Mouse (Mus musculus): ENCODE data around the gene Mesd. TPM values are rescaled to one million over a fixed set of nuclear protein-coding genes. Genes with fewer than 3 reads are reported as not detected.

Gene Mesd
- polyA plus RNA-seq, 1 experiment: not detected

- WGBS: 62% methylated on average over 5 of the region's 5 CpGs
- Histone ChIP-seq H3K4me3 (ENCODE audit: insufficient read depth, low read depth, low read length) (no peak overlapping the region), H3K27ac (ENCODE audit: insufficient read depth, low read depth, low read length) (no peak overlapping the region), H3K4me1 (ENCODE audit: control insufficient read depth, insufficient read depth, low read length) (no peaks in the 10 kb centered on the region)
- TF ChIP-seq POLR2A (IDR thresholded peaks at IDR 0.05; ENCODE audit: insufficient read depth, low read depth, low read length) (no peak), CTCF (IDR thresholded peaks at IDR 0.05; ENCODE audit: insufficient read depth, low read depth, low read length) (no peak)
These were observed 14.3 kb upstream of the Mesd start for GRCm38 (mm10) chr7:83869839-83870543.

- WGBS: 84% methylated on average over 3 of the region's 3 CpGs
- Histone ChIP-seq H3K27ac (ENCODE audit: insufficient read depth, low read depth, low read length) (no peak overlapping the region), H3K4me3 (ENCODE audit: insufficient read depth, low read depth, low read length) (no peak overlapping the region), H3K4me1 (ENCODE audit: control insufficient read depth, insufficient read depth, low read length) (peaks cover 1% of the 10 kb centered on the region)
- no peak for TF ChIP-seq POLR2A (IDR thresholded peaks at IDR 0.05; ENCODE audit: insufficient read depth, low read depth, low read length)
- TF ChIP-seq CTCF (IDR thresholded peaks at IDR 0.05; ENCODE audit: insufficient read depth, low read depth, low read length): no peak
These were observed 7.2 kb upstream of the Mesd start for GRCm38 (mm10) chr7:83877088-83877487.

GRCm38 (mm10) chr7:83878676-83879448, 5.4 kb upstream of the Mesd start:
- 19% methylated on average over 5 of the region's 5 CpGs for WGBS
- Histone ChIP-seq H3K4me1 (ENCODE audit: control insufficient read depth, insufficient read depth, low read length) (peaks cover 9% of the 10 kb centered on the region), H3K4me3 (ENCODE audit: insufficient read depth, low read depth, low read length) (no peak overlapping the region), H3K27ac (ENCODE audit: insufficient read depth, low read depth, low read length) (peak overlapping the region; percentile 42; the same call in 1 of the 2 replicates)
- TF ChIP-seq CTCF (IDR thresholded peaks at IDR 0.05; ENCODE audit: insufficient read depth, low read depth, low read length): no peak
- TF ChIP-seq POLR2A (IDR thresholded peaks at IDR 0.05; ENCODE audit: insufficient read depth, low read depth, low read length): no peak

GRCm38 (mm10) chr7:83882150-83882632, 2.1 kb upstream of the Mesd start:
- WGBS: 91% methylated on average over 35 of the region's 35 CpGs
- TF ChIP-seq CTCF (IDR thresholded peaks at IDR 0.05; ENCODE audit: insufficient read depth, low read depth, low read length) (no peak), POLR2A (IDR thresholded peaks at IDR 0.05; ENCODE audit: insufficient read depth, low read depth, low read length) (no peak)
- Histone ChIP-seq H3K4me1 (ENCODE audit: control insufficient read depth, insufficient read depth, low read length) (peaks cover 9% of the 10 kb centered on the region), H3K4me3 (ENCODE audit: insufficient read depth, low read depth, low read length) (peak overlapping the region; percentile 74), H3K27ac (ENCODE audit: insufficient read depth, low read depth, low read length) (no peak overlapping the region)

GRCm38 (mm10) chr7:83882633-83883275, 1.5 kb upstream of the Mesd start:
- WGBS: 24% methylated on average over 56 of the region's 56 CpGs
- Histone ChIP-seq H3K27ac (ENCODE audit: insufficient read depth, low read depth, low read length) (0 out of 2 replicates have a peak overlapping the region, but pooled peaks have one; percentile 89), H3K4me3 (ENCODE audit: insufficient read depth, low read depth, low read length) (peak overlapping the region; percentile 74), H3K4me1 (ENCODE audit: control insufficient read depth, insufficient read depth, low read length) (peaks cover 9% of the 10 kb centered on the region)
- no peak for TF ChIP-seq CTCF (IDR thresholded peaks at IDR 0.05; ENCODE audit: insufficient read depth, low read depth, low read length)
- no peak for TF ChIP-seq POLR2A (IDR thresholded peaks at IDR 0.05; ENCODE audit: insufficient read depth, low read depth, low read length)

GRCm38 (mm10) chr7:83883276-83884020, 818 bp upstream of the Mesd start:
- peak overlapping the region; percentile 89 for H3K27ac ChIP-seq (ENCODE audit: insufficient read depth, low read depth, low read length)
- H3K4me3 ChIP-seq (ENCODE audit: insufficient read depth, low read depth, low read length): peak overlapping the region; percentile 74
- peaks cover 9% of the 10 kb centered on the region for H3K4me1 ChIP-seq (ENCODE audit: control insufficient read depth, insufficient read depth, low read length)
- TF ChIP-seq POLR2A (IDR thresholded peaks at IDR 0.05; ENCODE audit: insufficient read depth, low read depth, low read length): no peak
- TF ChIP-seq CTCF (IDR thresholded peaks at IDR 0.05; ENCODE audit: insufficient read depth, low read depth, low read length): no peak
- under 1% methylated on average over 90 of the region's 91 CpGs for WGBS

GRCm38 (mm10) chr7:83884921-83885532, 761 bp downstream of the Mesd start:
- 50% methylated on average over 6 of the region's 6 CpGs for WGBS
- Histone ChIP-seq H3K4me3 (ENCODE audit: insufficient read depth, low read depth, low read length) (peak overlapping the region; percentile 74), H3K4me1 (ENCODE audit: control insufficient read depth, insufficient read depth, low read length) (peaks cover 9% of the 10 kb centered on the region), H3K27ac (ENCODE audit: insufficient read depth, low read depth, low read length) (0 out of 2 replicates have a peak overlapping the region, but pooled peaks have one; percentile 89)
- no peak for TF ChIP-seq CTCF (IDR thresholded peaks at IDR 0.05; ENCODE audit: insufficient read depth, low read depth, low read length)
- no peak for TF ChIP-seq POLR2A (IDR thresholded peaks at IDR 0.05; ENCODE audit: insufficient read depth, low read depth, low read length)

GRCm38 (mm10) chr7:83885835-83886234, 1.6 kb downstream of the Mesd start:
- WGBS: 93% methylated on average over 4 of the region's 4 CpGs
- H3K27ac ChIP-seq (ENCODE audit: insufficient read depth, low read depth, low read length): no peak overlapping the region
- no peak for TF ChIP-seq CTCF (IDR thresholded peaks at IDR 0.05; ENCODE audit: insufficient read depth, low read depth, low read length)
- TF ChIP-seq POLR2A (IDR thresholded peaks at IDR 0.05; ENCODE audit: insufficient read depth, low read depth, low read length): no peak
- no peak overlapping the region for H3K4me3 ChIP-seq (ENCODE audit: insufficient read depth, low read depth, low read length)
- H3K4me1 ChIP-seq (ENCODE audit: control insufficient read depth, insufficient read depth, low read length): peaks cover 9% of the 10 kb centered on the region

Data from olfactory bulb, adult 2 months (tissue).